Mouse (Mus musculus) neutrophil, adult 65 days (primary cell): Measurements from ENCODE around the gene Smim14. TPM values are rescaled to one million over a fixed set of nuclear protein-coding genes. Genes with fewer than 3 reads are reported as not detected.

ENCODE experiments used
- total RNA-seq: library from RNA; stranded (reverse); gene quantifications from 2 replicates; pipeline ENCODE4 v1.2.4, GENCODE M21; 2023

Smim14 gene
- 183 and 223 TPM in 2 replicates for total RNA-seq

DNA sequence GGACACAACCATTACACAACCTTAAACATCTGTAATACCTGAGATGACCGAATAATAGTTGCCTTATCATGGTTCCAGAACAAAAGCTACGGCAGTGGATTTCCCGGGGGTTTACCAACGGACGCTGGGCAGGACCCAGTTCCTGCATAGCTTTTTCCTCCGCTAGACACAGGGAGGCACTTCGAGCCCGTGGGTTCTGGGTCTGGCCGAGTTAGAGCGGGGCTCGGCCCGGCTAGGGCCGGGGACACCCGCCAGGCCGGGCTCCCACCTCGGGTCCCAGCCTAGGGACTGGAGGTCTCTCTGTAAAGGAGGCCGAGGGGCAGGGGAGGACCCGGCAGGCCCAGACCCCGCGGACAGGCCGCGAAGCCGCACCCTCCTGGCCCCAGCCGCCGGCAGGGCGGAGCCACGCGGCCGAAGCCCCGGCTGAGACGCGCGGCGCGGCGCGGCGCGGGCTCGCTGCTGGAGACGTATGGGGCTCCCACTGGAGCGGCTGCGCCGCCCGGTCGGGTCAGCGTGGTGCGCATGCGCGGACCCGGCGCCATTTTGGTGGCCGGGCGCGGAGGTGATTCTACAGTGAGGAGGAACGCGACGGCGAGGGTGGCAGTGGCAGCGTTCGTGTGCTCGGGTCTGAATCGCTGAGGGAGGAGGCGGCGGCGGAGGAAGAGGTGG, at the start of gene Smim14, which contains the start of gene Ube2k:
Smim14 (minus strand) TSS at position 434 of the 669 bp plus-strand sequence.
Ube2k (plus strand) TSS at position 483 of the 669 bp plus-strand sequence.

DNA sequence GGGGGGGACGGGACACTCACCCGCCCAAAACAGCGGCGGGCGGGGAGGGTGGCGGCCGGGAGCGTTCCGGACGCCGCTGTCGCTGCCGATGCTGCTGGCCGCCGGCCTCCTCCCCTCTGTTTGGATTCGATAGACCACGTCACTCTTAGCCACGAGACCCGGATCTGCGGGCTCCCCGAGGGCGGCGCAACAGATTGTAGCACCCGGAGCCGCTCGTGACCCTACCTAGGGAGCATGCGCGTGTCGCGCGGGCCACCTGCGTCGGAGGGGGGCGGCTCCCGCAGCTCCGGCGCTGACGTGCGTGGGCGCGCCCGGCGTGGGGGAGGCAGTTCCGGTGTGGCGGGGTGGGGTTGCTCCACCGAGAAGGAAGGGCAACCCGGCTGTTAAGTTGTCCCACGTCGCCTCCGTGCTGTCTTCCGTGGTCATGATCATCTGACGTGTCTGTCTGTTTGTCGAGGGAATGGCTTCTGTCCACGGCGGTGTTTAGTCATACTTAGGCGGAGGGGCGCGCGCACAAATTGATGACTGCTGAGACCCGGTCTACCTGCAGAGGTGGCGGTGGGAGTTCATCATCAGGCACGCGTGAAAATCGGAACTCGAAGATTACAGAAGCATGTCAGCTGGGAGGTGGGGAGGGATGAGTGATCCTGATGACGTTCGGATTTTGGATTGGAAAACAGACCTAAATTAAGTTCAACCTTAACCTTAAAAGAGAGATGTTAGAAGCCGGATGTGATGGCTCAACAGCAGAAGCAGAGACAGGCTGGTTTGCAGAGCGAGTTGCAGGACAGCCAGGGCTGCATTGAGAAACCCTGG, 44.1 kb downstream of the Smim14 start, which contains the start of gene Gm43552:
Gm43552 (minus strand) TSS at position 118 of the 816 bp plus-strand sequence.

GRCm38 (mm10) chr5:65435806-65436561, 101.0 kb downstream of the Smim14 start, which contains the start of gene Ugdh:
Gene Ugdh (minus strand): TSS chr5:65435949.

Other genes with a start within 250 kb of the Smim14 start
- gene Rfc1, start 201.5 kb downstream of the Smim14 start, total RNA-seq: 45.5 and 54.0 TPM in 2 replicates
- gene Klb, start 188.9 kb downstream of the Smim14 start, total RNA-seq: not detected in 2 replicates
- 646 and 672 TPM in 2 replicates for gene Rpl9, start 145.7 kb downstream of the Smim14 start, total RNA-seq
- 25.7 and 43.1 TPM in 2 replicates for gene Lias, start 145.7 kb downstream of the Smim14 start, total RNA-seq
- gene Ugdh, start 101.2 kb downstream of the Smim14 start, total RNA-seq: 74.6 and 75.2 TPM in 2 replicates
- not detected in 2 replicates for gene Gm43552, start 44.4 kb downstream of the Smim14 start, total RNA-seq
- 44.4 and 48.7 TPM in 2 replicates for gene Ube2k, start within 50 bp of the Smim14 start, total RNA-seq
- 136 and 151 TPM in 2 replicates for gene Pds5a, start 161.1 kb upstream of the Smim14 start, total RNA-seq
- 27.1 and 43.5 TPM in 2 replicates for gene N4bp2, start 226.3 kb upstream of the Smim14 start, total RNA-seq